ENCODE assay signal across 8 mouse cellular contexts in the genomic region with DNA sequence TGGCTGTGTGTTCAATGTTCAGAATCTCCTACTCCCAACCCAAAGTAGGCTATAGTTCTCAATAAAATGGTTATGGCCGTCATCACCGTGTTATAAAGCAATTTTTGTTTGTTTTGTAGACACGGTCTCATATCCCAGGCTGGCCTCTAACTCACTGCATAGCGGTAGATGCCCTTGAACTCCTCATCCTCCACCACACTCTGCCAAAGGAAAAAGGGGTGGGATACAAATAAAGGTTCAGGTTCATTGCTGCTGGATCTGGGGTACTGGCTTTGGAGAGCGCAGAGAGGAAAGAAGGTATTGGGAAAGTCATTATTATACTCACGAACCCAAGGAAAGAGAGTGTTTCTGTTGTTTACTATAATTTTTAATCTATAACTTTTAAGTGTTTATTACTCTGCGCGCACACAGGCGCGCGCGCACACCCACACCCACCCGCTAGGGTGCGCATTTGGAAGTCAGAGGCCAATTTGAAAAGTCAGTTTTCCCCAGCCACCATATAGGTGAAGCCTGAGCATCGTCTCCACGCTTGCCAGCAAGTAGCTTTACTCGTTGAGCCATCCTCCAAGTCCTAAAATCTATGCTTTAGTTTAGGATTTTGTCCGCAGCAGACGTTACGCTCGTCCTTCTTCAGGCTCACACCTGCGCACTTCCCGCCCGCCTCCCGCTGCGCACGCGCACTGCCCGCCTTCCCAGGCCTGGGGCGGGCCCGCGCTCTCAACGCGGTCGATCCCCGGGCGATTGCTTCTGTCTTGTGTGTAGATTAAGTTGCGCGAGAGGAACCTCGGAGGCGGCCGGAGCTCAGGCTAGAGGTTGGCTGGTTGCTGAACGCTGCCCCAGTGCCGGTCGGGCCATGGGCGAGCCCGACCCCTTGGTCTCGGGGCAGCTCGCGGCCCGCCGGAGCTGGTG. TPM values are rescaled to one million over a fixed set of nuclear protein-coding genes. Genes with fewer than 3 reads are reported as not detected.
DNase-seq lines count a peak whose midpoint lies in the region; ATAC-seq lines count a peak whose summit lies in the region.

A gene (plus strand): TSS at position 676 of the 909 bp plus-strand sequence.
A gene (plus strand): TSS at position 762 of the 909 bp plus-strand sequence.

- H3K27me3 ChIP-seq in forebrain, embryonic 14.5 days (replicated peaks; ENCODE audit: control insufficient read depth, insufficient read depth, low read length): no peaks in the 10 kb centered on the region
- H3K27me3 ChIP-seq in neural tube, embryonic 15.5 days (replicated peaks): no peaks in the 10 kb centered on the region

- H3K9ac ChIP-seq in forebrain, embryonic 14.5 days (ENCODE audit: low read length): peak within 1 kb of the TSS; percentile 99
- peak within 1 kb of the TSS; percentile 79 for H3K9ac ChIP-seq in neural tube, embryonic 15.5 days (replicated peaks)

- 1% methylated on average over 52 of the region's 52 CpGs for WGBS in forebrain, embryonic 14.5 days
- 2% methylated on average over 52 of the region's 52 CpGs for WGBS in neural tube, embryonic 15.5 days

- H3K4me2 ChIP-seq in forebrain, embryonic 14.5 days (ENCODE audit: low read length): peak within 1 kb of the TSS; percentile 76
- peak within 1 kb of the TSS; percentile 84 for H3K4me2 ChIP-seq in neural tube, embryonic 15.5 days

- intact Hi-C loops in heart, postnatal 14 days (cut with DNase I): loop anchor here (2.0 kb wide), 1 partner anchor 46 kb away; a partner anchor contains a TSS

- no peaks in the 10 kb centered on the region for H3K9me3 ChIP-seq in forebrain, embryonic 14.5 days (replicated peaks; ENCODE audit: control insufficient read depth, low read length)
- no peaks in the 10 kb centered on the region for H3K9me3 ChIP-seq in neural tube, embryonic 15.5 days (replicated peaks)

- peak within 1 kb of the TSS; percentile 97 for H3K4me3 ChIP-seq in forebrain, embryonic 14.5 days (ENCODE audit: low read depth, low read length)
- H3K4me3 ChIP-seq in neural tube, embryonic 15.5 days (replicated peaks): peak within 1 kb of the TSS; percentile 67

- peaks cover 18% of the 10 kb centered on the region for H3K4me1 ChIP-seq in forebrain, embryonic 14.5 days (ENCODE audit: control insufficient read depth, insufficient read depth, low read length)
- H3K4me1 ChIP-seq in neural tube, embryonic 15.5 days: peaks cover 34% of the 10 kb centered on the region

- peak; percentile 96 for DNase-seq in ES-CJ7 (ENCODE audit: low read depth, low spot score)
- peak; percentile 91 for DNase-seq in cerebellum, adult 11 months
- peak; percentile 97 for DNase-seq in forebrain, embryonic 14.5 days (ENCODE audit: low spot score)
- peak; percentile 96 to 97 for DNase-seq in heart, postnatal 14 days
- peak; percentile 94 for DNase-seq in layer of hippocampus, adult 11-12 months (ENCODE audit: low spot score)
- peak; percentile 92 to 94 for DNase-seq in lung, adult 18-20 months
- DNase-seq in testis, postnatal 14 days (ENCODE audit: low spot score): peak; percentile 94

- peak within 1 kb of the TSS; percentile 96 for H3K27ac ChIP-seq in forebrain, embryonic 14.5 days (ENCODE audit: low read depth, low read length)
- peak within 1 kb of the TSS; percentile 87 for H3K27ac ChIP-seq in neural tube, embryonic 15.5 days (replicated peaks)

- peaks cover 13% of the 10 kb centered on the region for H3K36me3 ChIP-seq in forebrain, embryonic 14.5 days (ENCODE audit: control insufficient read depth, insufficient read depth, low read length)
- peaks cover 12% of the 10 kb centered on the region; the same call in 1 of the 2 replicates for H3K36me3 ChIP-seq in neural tube, embryonic 15.5 days

- peak; percentile 96 for ATAC-seq in forebrain, embryonic 14.5 days
- peak; percentile 90 for ATAC-seq in neural tube, embryonic 15.5 days (ENCODE audit: low FRiP score)

RNA-seq across cellular contexts. Expression of the first gene that starts in this region (rescaled TPM):
- 89.7 and 96.7 TPM in 2 replicates for polyA plus RNA-seq in forebrain, embryonic 14.5 days (2014; fragmentation: Nextera tagmentation; extraction: Ambion mirVana)
- 10 to 100 TPM; 22.4 to 24.6 TPM for total RNA-seq in heart, postnatal 14 days (2021)
- 78.0 and 78.6 TPM in 2 replicates for polyA plus RNA-seq in neural tube, embryonic 15.5 days (2015; fragmentation: Nextera tagmentation; extraction: Ambion mirVana)

RNA-seq across cellular contexts. Expression of the second gene that starts in this region (rescaled TPM):
- 1.9 and 2.4 TPM in 2 replicates for polyA plus RNA-seq in forebrain, embryonic 14.5 days (2014; fragmentation: Nextera tagmentation; extraction: Ambion mirVana)
- 1 to 10 TPM; 1.0 to 1.3 TPM for total RNA-seq in heart, postnatal 14 days (2021)
- polyA plus RNA-seq in neural tube, embryonic 15.5 days (2015; fragmentation: Nextera tagmentation; extraction: Ambion mirVana): 1.7 and 2.4 TPM in 2 replicates

Comparison
In these comparisons a context has a peak if more than half of its experiments do, and no peak if none do; other contexts are left out.
1. Peak in every context shown above with its lines: DNase-seq, ATAC-seq, H3K4me3 ChIP-seq and H3K27ac ChIP-seq.